Mouse (Mus musculus) liver (tissue): ENCODE measurements around the gene Gdpgp1.

Source experiments
- DNase-seq: peaks from one replicate; pipeline ENCODE4 v3.0.0-alpha.2; 2020; ENCODE audit warnings: mixed read lengths

Gene Gdpgp1

DNA sequence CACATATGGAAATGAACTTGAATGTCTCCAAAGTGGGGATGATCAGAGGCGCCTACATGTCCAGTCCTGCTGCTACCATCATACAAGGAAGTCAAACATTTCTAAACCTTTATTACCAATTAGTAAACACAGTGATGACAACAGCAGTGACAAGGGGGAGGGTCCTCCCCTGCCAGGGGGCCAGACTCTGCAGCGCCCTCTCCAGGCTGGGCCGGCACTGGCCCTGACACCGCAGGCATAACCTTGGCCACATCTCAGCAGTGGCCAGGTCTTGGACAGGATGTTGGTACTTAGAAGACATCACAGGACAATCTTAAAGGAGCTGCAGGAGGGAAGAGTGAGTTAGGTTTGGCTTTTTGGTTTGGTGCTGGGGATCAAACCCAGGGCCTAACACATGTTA is 5.6 kb upstream of the Gdpgp1 start:
- DNase-seq, result no peak

DNA sequence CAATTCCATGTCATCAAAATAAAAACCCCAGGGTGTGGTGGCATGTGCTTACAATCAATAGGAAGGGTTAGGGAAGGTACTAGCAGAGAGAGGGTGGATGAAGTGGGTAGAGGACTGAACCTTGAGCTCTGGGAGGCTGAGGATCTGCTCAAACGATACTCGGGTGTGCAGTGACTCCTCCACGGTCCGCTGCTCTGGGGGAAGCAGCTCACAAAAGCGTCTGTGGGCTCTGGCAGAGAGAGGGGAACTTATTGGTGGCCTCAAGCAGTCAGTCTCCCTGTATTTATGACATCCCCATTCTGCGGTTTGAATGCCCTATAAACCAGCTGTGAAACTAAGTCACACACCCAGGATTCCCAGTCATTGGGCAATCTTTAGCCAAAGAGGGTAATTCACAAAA is 2.5 kb upstream of the Gdpgp1 start:
- DNase-seq, result no peak

DNA sequence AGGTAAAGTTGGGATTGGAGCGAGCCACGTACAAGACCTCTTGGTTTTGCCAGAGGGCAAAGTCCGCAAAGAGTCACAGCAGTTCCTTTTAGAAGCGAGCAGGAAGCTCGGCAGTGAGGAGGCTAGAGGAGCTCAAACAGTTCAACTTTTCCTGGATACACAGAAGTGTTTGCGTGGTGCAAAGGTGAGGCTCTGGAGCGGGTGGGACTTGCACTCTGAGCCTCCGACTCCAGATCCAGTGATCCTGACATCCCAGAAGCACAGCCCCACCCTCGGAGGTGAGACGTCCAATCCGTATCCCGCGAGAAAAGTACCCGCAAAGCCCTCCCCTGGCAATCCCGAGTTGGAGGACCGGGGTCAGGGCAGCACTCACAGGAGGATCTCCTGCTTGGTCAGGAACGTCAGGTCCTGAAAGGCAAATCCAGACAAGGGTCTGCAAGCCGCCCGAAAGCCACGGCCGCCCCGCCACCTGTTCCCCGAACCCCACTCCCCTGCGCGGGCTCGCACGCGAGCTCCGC is 635 bp upstream of the Gdpgp1 start:
- DNase-seq, result peak; percentile 70

DNA sequence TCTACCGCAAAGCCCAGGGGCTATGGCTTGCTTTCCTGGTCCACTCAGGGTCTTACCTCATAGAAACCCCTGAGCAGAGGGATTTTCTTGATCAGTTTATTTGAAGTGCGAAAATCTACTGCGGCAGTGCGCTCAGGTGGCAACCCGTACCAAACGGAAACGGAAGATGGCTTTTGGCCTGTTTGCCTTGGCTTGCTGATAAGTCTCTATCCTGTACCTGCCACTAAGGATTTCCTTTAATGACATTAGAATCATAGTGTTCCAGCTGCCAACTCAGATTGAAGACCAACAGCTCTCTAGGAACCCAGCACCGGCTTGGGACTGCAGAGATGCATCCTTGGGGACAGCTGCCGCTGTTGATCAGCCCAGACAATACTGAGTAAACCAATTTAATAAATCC is 1.1 kb downstream of the Gdpgp1 start:
- DNase-seq, result no peak

DNA sequence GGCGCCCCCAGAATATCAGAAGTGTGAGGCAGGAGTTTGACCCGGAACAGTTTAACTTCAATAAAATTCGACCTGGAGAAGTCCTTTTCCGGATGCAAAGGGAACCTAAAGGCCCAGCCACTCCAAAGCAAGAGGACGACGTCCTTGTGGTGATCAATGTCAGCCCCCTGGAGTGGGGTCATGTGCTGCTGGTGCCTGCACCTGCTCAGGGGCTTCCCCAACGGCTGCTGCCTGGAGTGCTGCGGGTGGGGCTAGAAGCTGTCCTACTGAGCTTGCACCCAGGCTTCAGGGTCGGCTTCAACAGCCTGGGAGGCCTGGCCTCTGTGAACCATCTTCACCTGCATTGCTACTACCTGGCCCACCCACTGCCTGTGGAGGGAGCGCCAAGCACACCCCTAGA is 5.9 kb downstream of the Gdpgp1 start:
- DNase-seq, result no peak

DNA sequence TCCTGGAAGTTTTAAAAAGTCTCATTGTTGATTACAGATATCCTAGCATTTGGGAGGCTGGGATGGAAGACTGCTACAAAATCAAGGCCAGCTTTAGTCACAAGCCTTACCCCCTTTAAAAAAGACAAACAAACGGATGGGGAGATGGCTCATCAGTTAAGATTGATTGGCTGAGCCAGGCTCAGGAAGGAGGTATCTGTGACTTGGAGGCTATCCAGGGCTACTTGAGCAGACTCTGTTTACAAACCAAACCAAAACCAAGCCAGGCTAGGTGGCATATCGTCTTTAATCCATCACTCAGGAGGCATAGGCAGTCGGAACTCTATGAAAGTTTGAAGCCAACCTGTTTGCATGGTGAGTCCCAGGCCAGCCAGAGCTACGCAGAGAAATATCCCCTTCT is 9.0 kb downstream of the Gdpgp1 start:
- DNase-seq, result no peak

DNA sequence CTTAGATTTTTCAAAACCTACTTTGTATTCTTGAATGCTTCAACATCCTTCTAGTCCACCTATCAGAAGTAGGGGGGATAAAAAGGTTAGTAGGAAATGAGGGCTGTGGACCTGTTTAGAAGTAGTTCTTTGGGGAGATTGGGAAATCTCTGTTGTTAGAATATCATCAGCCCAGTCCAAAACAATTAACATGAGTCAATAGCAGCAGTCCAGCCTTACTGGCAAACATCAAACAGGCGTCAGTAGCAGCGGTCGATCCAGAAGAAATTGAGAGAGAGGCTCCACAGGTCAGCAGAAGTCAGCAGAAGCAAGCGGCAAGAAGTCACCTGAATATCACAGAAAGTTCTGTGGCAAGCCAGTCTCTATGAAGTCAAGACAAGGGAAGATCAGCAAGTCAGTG is 12.2 kb downstream of the Gdpgp1 start:
- no peak for DNase-seq

DNA sequence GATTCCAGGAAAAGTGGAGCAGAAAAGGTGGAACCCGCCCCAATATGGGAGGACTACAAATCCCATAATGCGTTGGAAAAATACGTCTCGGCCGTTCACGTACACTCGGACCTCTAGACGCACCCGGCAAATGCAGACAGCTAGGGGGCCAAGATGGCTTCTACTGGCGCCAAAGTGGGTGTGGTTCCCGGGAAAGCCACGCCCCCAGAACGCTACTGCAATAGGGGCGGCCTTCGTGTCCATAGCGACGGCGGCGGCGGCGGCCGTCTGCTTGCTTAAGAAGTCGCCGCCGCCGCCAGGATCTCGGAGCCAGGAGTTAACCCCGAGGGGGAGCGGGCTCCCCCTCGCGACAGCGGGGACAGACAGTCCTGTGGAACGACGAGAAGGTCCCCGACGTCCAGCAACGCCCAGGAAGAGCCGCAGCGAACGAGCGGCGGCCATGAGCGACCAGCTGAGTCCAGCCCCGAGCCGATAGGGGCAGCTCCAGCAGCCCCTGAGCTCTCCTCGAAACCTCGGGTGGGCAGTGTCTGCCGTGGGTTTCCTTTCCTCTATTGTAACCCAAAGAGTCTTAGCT is 13.6 kb downstream of the Gdpgp1 start, which contains the start of gene Ttll13:
TSS of gene Ttll13 (plus strand) at position 229 of the 574 bp plus-strand sequence.
- DNase-seq, result peak; percentile 99

DNA sequence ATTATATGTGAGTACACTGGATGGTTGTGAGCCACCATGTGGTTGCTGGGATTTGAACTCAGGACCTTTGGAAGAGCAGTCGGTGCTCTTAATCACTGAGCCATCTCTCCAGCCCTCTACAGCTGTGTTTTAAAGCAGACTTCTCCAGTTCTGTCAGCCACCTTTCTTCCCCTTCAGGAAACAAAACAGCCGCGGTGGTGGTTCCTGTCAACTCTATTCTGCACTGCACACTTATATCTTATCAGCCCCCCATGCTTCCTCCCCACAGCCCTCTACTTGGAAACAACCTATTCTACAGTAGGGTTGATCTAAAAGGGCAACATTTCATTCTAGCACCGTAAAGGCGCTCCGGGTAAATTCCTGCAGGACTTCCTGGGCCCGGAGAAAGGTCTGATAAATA is 14.2 kb downstream of the Gdpgp1 start:
- peak; percentile 24 for DNase-seq

DNA sequence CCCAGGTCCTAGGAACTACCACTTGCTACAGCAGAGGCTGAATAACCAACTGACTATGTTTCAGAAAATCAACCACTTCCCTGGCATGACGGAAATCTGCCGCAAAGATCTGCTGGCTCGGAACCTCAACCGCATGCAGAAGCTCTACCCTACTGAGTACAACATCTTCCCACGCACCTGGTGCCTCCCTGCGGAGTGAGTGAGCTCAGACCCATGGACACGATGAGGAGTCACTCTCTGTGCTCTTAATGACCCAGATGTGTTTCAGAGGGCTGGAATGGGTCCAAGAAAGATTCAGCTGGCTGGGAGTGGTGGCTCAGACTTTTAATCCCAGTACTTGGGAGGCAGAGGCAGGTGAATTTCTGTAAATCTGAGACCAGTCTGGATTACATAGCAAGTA is 19.8 kb downstream of the Gdpgp1 start:
- DNase-seq, result no peak

DNA sequence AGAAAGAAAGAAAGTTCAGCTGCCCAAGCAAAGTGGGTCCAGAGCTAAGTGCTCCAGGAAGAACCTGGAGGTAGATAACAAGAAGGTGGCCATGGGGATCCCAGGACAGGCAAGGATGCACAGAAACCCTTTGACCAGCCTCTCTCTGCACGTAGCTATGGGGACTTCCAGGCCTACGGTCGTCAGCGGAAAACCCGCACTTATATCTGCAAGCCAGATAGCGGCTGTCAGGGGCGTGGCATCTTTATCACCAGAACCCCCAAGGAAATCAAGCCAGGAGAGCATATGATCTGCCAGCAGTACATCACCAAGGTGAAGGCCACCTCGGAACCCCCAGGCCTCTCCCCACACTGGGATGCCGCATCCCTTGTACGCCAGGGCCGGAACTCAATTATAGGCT is 20.2 kb downstream of the Gdpgp1 start:
- DNase-seq, result peak; percentile 41

DNA sequence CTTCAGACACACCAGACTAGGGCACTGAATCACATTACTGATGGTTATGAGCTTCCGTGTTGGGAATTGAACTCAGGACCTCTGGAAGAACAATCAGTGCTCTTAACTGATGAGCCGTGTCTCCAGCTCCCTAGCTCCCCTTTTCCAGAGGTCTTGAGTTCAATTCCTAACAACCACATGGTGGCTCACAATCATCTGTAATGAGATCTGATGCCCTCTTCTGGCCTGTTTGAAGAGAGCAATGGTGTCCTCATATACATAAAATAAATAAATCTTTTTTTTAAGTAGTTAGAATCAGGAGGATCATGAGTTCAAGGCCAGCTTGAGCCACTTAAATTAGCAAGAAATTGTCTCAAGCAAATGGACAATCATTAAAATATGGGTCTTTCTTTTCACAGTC is 23.3 kb downstream of the Gdpgp1 start:
- no peak for DNase-seq

DNA sequence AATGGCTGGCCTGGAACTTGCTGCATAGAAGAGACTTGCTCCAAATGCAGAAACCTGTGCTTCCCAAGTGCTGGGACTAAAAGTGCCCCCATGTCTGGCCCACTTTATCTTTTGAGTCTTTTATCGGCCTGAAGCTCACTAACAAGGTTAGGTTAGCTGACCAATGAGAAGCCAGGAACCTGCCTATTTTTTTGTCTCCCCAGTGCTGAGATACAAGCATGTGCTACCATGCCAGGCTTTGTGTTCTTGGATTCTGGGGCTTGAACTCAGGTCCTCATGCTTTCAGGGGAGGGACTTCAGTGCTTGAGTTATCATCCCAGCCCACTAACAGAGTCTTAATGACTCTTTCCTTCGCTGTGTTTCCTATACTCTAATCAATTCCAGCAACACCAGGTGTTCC is 25.0 kb downstream of the Gdpgp1 start:
- DNase-seq, result no peak

DNA sequence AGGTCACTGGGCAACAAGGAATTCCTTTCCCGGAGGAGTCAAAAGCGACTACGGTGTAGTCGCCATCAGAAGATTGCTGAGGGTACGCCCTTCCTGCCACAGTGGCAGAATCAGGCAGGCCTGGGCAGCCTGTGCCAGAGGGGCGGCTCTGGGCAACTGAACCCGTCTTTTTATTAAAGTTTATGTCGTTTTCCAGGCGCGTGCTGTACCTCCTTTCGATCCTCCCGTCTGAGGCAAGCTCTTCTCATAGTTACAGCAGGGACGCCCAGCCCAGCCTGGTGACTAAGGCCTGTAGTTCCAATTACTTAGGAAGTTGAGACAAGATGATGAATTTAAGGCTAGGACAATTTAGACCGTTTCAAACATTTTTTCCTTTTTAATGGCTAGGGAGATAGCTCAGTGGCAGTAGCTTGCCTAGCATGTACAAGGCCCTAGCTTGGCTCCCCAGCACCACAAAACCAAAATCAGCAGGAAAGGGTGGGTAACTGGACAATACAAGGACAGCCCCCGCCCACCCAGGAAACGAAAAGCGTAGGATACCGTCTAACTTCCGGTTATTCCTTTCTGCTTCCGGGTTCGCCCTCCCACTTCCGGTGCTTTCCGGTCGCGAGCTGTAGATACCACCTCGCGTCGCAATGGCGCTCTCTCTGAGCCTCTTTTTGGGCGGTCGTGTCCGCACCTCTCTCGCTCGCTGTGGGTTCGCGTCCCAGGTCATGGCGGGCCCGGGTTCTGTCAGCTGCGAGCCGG is 28.1 kb downstream of the Gdpgp1 start, which contains the start of gene Ngrn:
TSS of gene Ngrn (plus strand) at position 591 of the 747 bp plus-strand sequence.
- peak; percentile 88 for DNase-seq

DNA sequence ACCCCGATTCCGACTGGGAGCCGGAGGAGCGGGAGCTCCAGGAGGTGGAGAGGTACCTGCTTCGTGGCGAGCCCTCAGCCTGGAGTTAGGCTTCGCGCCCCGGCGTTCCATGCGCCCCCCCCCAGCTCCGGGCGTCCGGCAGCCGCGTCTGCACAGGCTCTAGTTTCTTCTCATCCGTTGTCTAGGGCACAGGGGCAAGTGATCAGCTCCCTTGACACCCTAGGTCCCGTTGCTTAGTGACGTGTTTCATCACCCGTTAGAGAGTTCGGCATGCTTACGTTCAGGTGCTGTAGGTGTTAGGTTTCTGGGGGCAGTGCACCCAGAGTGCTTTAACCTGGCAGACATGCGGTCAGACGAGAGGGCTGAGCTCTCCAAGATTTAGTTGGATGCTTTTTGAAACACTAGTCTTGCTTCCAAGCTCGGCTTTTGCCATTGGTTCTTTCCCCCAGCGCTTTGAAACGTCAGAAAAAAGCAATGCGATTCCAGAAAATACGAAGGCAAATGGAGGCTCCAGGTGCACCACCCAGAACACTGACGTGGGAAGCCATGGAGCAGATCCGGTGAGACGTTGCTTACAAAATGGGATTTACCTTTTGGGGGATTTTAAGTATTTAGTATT is 28.8 kb downstream of the Gdpgp1 start:
- peak; percentile 28 for DNase-seq

DNA sequence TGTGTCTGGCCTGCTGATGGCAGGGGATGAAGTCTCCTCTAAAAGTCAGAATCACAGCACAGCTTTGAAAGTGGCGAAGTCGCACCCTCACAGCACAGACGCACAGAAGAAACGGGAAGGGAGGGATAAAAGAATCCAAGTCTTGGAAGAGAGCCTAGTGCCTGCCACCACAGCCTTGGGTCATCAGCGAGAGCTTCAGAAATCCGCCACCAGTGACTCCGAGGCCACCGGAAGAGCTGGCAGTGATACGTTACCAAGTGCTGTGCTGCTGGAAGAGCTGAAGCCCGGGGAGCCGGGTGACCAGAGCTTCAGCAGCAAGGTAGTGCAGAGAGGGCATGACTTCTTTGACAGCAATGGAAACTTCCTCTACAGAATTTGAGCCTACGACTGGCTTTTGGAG is 31.9 kb downstream of the Gdpgp1 start:
- no peak for DNase-seq

DNA sequence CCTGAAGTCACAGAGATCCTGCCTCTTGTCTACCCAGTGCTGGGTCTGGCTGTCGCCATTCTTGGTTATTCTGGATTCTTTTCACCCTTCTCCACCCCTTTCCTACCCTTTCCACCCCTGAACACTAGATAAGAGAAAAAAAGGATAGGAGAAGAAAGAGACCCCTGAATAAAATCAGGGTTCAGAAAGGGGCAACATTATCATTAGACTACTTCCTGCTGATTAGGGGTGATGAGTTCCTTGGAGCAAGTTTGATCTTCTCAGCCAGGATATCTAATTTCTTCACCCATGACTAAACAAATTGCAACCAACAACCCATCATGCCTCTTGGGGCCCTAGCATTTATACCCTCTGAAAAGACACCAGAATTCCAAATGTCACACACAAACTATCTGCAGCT is 35.1 kb downstream of the Gdpgp1 start:
- DNase-seq, result no peak

DNA sequence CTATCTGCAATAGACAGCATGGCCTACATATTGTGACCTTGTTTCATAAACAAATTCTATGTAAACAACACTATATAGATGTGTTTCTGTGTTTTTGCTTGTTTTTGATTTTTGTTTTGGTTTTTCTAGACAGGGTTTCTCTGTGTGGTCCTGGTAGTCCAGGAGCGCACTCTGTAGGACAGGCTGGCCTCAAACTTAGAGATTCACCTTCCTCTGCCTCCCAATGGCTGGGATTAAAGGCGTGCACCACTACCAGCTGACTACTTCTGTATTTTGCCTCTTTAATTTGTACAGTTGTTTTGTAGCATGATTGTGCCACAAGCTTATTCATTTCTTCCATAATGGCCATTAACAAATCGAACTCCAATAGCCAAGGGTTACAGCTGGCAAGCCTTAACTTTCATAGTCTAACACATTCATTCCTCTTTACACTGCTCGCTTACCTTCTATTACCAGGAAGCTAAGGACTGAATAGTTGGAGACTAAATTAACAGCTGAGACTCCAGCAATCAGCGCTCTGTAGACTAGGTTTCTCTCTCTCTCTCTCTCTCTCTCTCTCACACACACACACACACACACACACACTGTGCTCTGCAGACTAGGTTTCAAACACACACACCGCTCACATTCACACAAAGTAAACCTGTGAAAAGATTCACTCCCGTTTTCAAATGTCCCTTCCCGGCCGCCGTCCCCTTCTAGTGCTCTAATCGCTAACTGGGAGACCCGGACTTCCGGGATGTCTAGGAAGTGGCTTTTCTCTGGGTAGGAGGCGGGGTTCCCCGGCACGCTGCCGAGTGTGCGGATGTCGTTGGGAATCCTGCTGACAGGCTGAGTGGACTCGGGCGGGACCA is 36.5 kb downstream of the Gdpgp1 start, which contains the start of gene Vps33b:
TSS of gene Vps33b (plus strand) at position 753 of the 854 bp plus-strand sequence.
- DNase-seq, result peak; percentile 95

DNA sequence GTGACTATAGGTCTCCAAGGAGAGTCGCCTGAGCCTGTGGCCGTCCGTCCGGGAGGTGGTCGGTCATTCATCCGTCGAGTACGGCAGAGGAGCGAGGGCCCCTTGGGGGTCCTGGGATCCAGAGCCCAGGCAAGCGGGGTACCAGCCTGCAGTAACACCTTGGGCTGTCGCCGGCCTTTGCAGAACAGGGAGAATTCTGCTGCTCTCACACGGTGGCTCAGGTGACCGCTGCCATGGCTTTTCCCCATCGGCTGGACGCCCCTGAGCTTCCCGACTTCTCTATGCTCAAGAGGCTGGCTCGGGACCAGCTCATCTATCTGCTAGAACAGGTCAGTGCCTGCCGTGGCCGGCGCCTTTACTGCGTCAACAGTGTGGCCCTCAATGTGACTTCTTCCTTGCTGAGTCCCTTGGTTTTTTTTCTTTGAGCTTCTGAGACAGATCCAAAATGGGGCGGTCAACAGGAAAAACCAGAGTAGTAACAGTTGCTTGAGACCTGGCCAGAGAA is 37.1 kb downstream of the Gdpgp1 start:
- DNase-seq, result peak; percentile 59

DNA sequence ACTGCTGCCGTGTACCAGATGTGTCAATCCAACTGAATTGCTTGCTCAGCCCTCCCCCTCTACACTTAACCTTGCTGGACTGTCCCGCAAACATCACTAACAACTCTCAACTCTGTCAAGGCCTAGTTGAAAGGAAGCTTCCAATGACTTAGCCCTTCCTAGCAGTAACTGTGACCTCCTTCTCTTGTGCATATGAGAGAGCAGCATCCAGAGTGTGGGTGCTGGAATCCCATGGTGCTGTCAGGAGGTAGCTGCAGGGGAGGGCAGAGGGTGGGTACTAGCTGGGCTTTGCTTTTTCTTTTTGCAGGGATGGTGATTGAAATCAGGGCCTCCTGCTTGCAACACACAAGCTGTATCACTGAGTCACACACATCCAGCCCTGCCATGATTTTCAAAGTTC is 40.8 kb downstream of the Gdpgp1 start:
- DNase-seq, result no peak

DNA sequence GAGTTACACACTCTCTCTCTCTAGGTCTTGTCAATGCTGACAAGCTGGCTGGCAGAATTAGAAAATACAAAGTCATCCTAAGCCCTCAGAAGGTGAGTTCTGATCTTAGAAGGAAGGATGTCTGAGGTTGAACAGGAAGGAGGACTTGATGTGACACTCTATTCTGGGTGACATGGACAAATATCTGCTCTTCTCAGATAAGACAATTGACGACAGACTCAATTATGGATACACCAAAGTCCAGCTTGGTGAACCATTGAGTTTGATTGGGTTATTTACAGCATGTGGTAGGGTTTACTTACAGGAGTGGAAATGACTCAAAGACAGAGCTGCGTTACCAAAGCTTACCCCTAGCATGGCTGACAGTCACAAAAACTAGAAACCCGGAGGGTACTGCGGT is 43.7 kb downstream of the Gdpgp1 start:
- DNase-seq, result no peak

DNA sequence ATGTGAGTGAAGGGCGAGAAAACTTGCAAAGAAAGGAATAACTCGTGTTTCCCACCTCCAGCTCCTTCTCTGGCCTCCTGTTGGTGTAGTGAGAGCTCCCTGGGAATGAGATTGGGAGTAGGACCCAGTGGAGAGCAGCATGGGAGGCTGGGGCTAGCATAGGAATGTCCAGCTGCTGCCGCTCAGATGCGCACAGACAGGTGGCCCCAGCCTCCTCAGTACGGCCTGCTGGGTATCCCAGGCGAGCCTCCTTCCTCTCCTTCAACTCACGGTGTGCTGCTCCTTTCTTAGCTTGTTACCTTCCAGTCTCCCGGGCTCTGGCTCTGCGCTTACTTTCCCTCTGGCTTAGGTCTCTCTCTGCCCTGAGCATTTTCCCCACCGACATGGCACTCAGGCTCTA is 47.4 kb downstream of the Gdpgp1 start:
- no peak for DNase-seq

DNA sequence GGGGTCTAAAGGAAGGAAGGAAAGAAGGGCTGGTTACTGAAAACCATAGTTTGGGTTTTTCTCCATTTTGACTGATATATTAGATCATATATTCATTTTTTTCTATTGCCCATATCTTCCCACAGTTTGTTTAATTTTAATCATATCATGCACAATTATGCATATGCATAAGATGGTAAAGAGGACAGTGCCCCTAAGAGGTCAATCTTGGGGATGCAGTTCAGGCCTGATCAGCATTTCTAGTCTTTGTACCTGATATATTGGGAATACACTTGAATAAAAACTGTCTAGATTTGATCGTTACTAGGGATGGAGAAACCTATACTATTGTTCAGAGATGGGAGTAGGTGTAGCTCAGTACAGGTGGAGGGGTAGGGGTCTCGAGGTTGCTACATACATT is 48.3 kb downstream of the Gdpgp1 start:
- DNase-seq, result no peak
